Mouse (Mus musculus): Measurements from ENCODE around the gene Reg2.

DNA sequence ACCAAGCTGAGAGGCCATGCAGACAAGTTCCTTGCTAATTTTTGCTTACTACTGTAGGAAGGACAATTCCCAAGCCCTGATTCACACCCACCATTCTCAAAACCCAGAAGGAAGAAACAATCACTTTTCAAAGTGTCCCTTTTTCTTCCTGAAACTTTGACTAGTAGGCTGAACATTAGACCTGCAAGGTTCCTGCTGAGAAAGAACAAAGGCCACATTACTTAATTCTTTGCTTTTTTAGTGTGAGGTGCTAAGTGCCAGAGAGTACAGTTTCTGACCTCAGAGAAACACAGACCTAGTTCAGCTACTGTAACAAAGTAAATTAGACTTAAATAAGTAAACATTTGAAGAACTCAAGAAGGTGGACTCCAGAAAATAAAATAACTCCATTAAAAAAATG is 53.0 kb downstream of the Reg2 start:
- TF ChIP-seq CTCF (IDR thresholded peaks at IDR 0.05) (no peak), EP300 (IDR thresholded peaks at IDR 0.05) (no peak)

All from lung, postnatal 0 days (tissue).